Mouse (Mus musculus) lung, postnatal 0 days (tissue): ENCODE results near the gene Inca1.

Source experiments
- CTCF ChIP-seq: IDR thresholded peaks from 2 replicates; pipeline ENCODE4 v1.5.1; 2016; ENCODE audit warnings: antibody characterized with exemption, mild to moderate bottlenecking
- EP300 ChIP-seq: IDR thresholded peaks from 2 replicates; pipeline ENCODE4 v1.6.1; 2016; ENCODE audit warnings: antibody characterized with exemption, mild to moderate bottlenecking, control low read depth

DNA sequence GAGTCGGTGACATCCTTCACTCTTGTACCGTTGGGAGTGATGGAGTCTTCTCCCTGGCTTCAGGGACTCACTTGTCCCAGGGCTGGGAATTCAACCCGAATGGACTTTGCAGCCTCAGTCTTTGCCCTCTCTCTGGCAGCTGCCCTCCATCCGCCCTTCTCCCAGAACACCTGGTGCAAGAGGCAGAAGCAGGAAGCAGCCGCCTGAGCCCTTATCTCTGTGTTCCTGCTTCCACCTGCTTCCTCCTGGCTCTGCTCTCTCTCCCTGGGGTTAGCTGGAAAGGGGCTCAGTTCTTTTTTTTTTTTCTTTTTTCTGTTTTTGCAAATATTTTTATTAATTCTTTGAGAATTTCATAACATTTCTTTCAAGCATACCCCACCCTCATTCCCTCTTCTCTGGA, 37.8 kb upstream of the Inca1 start:
- TF ChIP-seq CTCF (no peak), EP300 (no peak)
